Mouse (Mus musculus) hindbrain, postnatal 0 days (tissue): ENCODE data around the gene Dlx6. TPM values are rescaled to one million over a fixed set of nuclear protein-coding genes. Genes with fewer than 3 reads are reported as not detected.

Experiments used
- ATAC-seq: fragments of 200-750 bp; cut with Nextera tagmentation; 2 replicates; pipeline ENCODE4 v1.8.0; 2017; ENCODE audit warnings: mild to moderate bottlenecking, moderate TSS enrichment, moderate library complexity
- DNase-seq: peaks from one replicate; pipeline ENCODE4 v3.0.0-alpha.2; 2015; ENCODE audit warnings: low spot score
- H3K27ac ChIP-seq: fragments of 300-500 bp; sonication (generic); 2 replicates; pipeline ENCODE4 v1.5.1; 2014; ENCODE audit warnings: mild to moderate bottlenecking
- H3K27me3 ChIP-seq: fragments of 300-500 bp; sonication (generic); 2 replicates; pipeline ENCODE4 v1.6.1; 2014; ENCODE audit warnings: low read length, mixed read lengths; ENCODE audit not compliant: insufficient read depth
- H3K36me3 ChIP-seq: fragments of 300-500 bp; sonication (generic); 2 replicates; pipeline ENCODE4 v1.6.1; 2014; ENCODE audit warnings: low read length, mixed read lengths; ENCODE audit not compliant: insufficient read depth
- H3K4me1 ChIP-seq: fragments of 300-500 bp; sonication (generic); 2 replicates; pipeline ENCODE4 v1.6.1; 2014; ENCODE audit warnings: antibody characterized with exemption, low read length, mixed read lengths; ENCODE audit not compliant: insufficient read depth
- H3K4me2 ChIP-seq: fragments of 300-500 bp; sonication (generic); 2 replicates; pipeline ENCODE4 v1.6.1; 2014; ENCODE audit warnings: low read depth, mild to moderate bottlenecking, low read length, moderate library complexity, mixed read lengths
- H3K4me3 ChIP-seq: fragments of 300-500 bp; sonication (generic); 2 replicates; pipeline ENCODE4 v1.5.1; 2014; ENCODE audit warnings: low read length
- H3K9ac ChIP-seq: fragments of 300-500 bp; sonication (generic); replicated peaks from 2 replicates; pipeline ENCODE4 v1.6.1; 2014; ENCODE audit warnings: mild to moderate bottlenecking, low read length, moderate library complexity, mixed read lengths
- H3K9me3 ChIP-seq: fragments of 300-500 bp; sonication (generic); 2 replicates; pipeline ENCODE4 v1.6.1; 2016; ENCODE audit warnings: low read length, mixed read lengths
- CTCF ChIP-seq: IDR thresholded peaks from 2 replicates; pipeline ENCODE4 v1.5.1; 2016; ENCODE audit warnings: antibody characterized with exemption, control low read depth, low read depth
- WGBS: fragments of 180-500 bp; shearing (Covaris S2); extraction: QIAGEN DNeasy Blood & Tissue Kit; methylation state at CpG from one replicate; pipeline ENCODE4 v1.1.7; 2014; 5-methylcytosine and 5-hydroxymethylcytosine counted together
- polyA plus RNA-seq: library from polyadenylated mRNA; unstranded; fragments of >200 nt; fragmentation: Nextera tagmentation; extraction: Ambion mirVana; gene quantifications from 2 replicates; pipeline ENCODE4 v1.2.1, GENCODE M21; 2015
- total RNA-seq: library from RNA; depleted of rRNA; stranded (reverse); fragments of >200 nt; gene quantifications from 2 replicates; pipeline ENCODE4 v1.2.3, GENCODE M21; 2014

Dlx6 gene
- total and polyA plus RNA-seq, 2 experiments from 2014 or later = not detected

GRCm38 (mm10) chr6:6872873-6873272 lies 9.7 kb downstream of the Dlx6 start:
- no peak for DNase-seq
- no peak overlapping the region for H3K4me2 ChIP-seq
- WGBS = 3% methylated on average over 5 of the region's 5 CpGs
- H3K9ac ChIP-seq = no peak overlapping the region
- H3K4me3 ChIP-seq = no peak overlapping the region
- no peak for ATAC-seq
- no peaks in the 10 kb centered on the region for H3K4me1 ChIP-seq
- H3K9me3 ChIP-seq = no peaks in the 10 kb centered on the region
- H3K27ac ChIP-seq = no peak overlapping the region
- no peak for TF ChIP-seq CTCF
- peaks cover 88% of the 10 kb centered on the region for H3K27me3 ChIP-seq
- H3K36me3 ChIP-seq = no peaks in the 10 kb centered on the region

GRCm38 (mm10) chr6:6873476-6874072 lies 10.4 kb downstream of the Dlx6 start:
- no peak for DNase-seq

GRCm38 (mm10) chr6:6874073-6874771 lies 11.1 kb downstream of the Dlx6 start:
- Histone ChIP-seq H3K36me3 (no peaks in the 10 kb centered on the region), H3K4me2 (no peak overlapping the region), H3K4me1 (no peaks in the 10 kb centered on the region), H3K9ac (no peak overlapping the region), H3K27ac (no peak overlapping the region), H3K9me3 (no peaks in the 10 kb centered on the region), H3K4me3 (no peak overlapping the region), H3K27me3 (peaks cover 90% of the 10 kb centered on the region)
- ATAC-seq (peak; percentile 24; the same call in 1 of the 2 replicates), DNase-seq (no peak)
- TF ChIP-seq CTCF = no peak
- WGBS = under 1% methylated on average over 25 of the region's 25 CpGs

More at GRCm38 (mm10) chr6:6873476-6874072, 10.4 kb downstream of the Dlx6 start:
- 1% methylated on average over 19 of the region's 19 CpGs for WGBS
- Histone ChIP-seq H3K4me2 (no peak overlapping the region), H3K9me3 (no peaks in the 10 kb centered on the region), H3K36me3 (no peaks in the 10 kb centered on the region), H3K9ac (no peak overlapping the region), H3K27me3 (peaks cover 89% of the 10 kb centered on the region), H3K4me3 (no peak overlapping the region), H3K27ac (no peak overlapping the region), H3K4me1 (no peaks in the 10 kb centered on the region)
- TF ChIP-seq CTCF = no peak
- no peak for ATAC-seq

GRCm38 (mm10) chr6:6875136-6875535 lies 12.0 kb downstream of the Dlx6 start:
- Histone ChIP-seq H3K4me1 (no peaks in the 10 kb centered on the region), H3K9ac (no peak overlapping the region), H3K27ac (no peak overlapping the region), H3K9me3 (no peaks in the 10 kb centered on the region), H3K4me2 (no peak overlapping the region), H3K4me3 (no peak overlapping the region), H3K36me3 (no peaks in the 10 kb centered on the region), H3K27me3 (peaks cover 87% of the 10 kb centered on the region)
- TF ChIP-seq CTCF = no peak
- under 1% methylated on average over 11 of the region's 11 CpGs for WGBS
- no peak for DNase-seq
- no peak for ATAC-seq

GRCm38 (mm10) chr6:6875676-6876075 lies 12.5 kb downstream of the Dlx6 start:
- Histone ChIP-seq H3K4me3 (no peak overlapping the region), H3K4me2 (no peak overlapping the region), H3K27me3 (peaks cover 87% of the 10 kb centered on the region)

GRCm38 (mm10) chr6:6876231-6876630 lies 13.1 kb downstream of the Dlx6 start:
- Histone ChIP-seq H3K4me3 (no peak overlapping the region), H3K36me3 (no peaks in the 10 kb centered on the region), H3K9ac (no peak overlapping the region), H3K4me2 (no peak overlapping the region), H3K27ac (no peak overlapping the region), H3K4me1 (no peaks in the 10 kb centered on the region; the same call in 1 of the 2 replicates), H3K27me3 (peaks cover 87% of the 10 kb centered on the region), H3K9me3 (no peaks in the 10 kb centered on the region)
- DNase-seq (no peak), ATAC-seq (no peak)
- 3% methylated on average over 2 of the region's 2 CpGs for WGBS
- no peak for TF ChIP-seq CTCF

More at GRCm38 (mm10) chr6:6875676-6876075, 12.5 kb downstream of the Dlx6 start:
- no peaks in the 10 kb centered on the region for H3K36me3 ChIP-seq
- DNase-seq (no peak), ATAC-seq (no peak)
- no peaks in the 10 kb centered on the region for H3K9me3 ChIP-seq
- WGBS = 2% methylated on average over 9 of the region's 9 CpGs
- no peak overlapping the region for H3K9ac ChIP-seq
- no peak overlapping the region for H3K27ac ChIP-seq
- no peak for TF ChIP-seq CTCF
- no peaks in the 10 kb centered on the region for H3K4me1 ChIP-seq

GRCm38 (mm10) chr6:6876731-6877130 lies 13.6 kb downstream of the Dlx6 start:
- no peak overlapping the region for H3K27ac ChIP-seq
- no peak overlapping the region for H3K4me2 ChIP-seq
- TF ChIP-seq CTCF = no peak
- no peak for DNase-seq
- ATAC-seq = no peak
- H3K27me3 ChIP-seq = peaks cover 87% of the 10 kb centered on the region
- WGBS = 9% methylated on average over 7 of the region's 7 CpGs
- H3K9ac ChIP-seq = no peak overlapping the region
- H3K36me3 ChIP-seq = no peaks in the 10 kb centered on the region
- H3K9me3 ChIP-seq = no peaks in the 10 kb centered on the region
- H3K4me3 ChIP-seq = no peak overlapping the region
- H3K4me1 ChIP-seq = no peaks in the 10 kb centered on the region; the same call in 1 of the 2 replicates
